Mouse (Mus musculus) spleen, adult 2 months (tissue): Measurements from ENCODE around the gene Kit. TPM values are rescaled to one million over a fixed set of nuclear protein-coding genes. Genes with fewer than 3 reads are reported as not detected.

Experiments
- DNase-seq, 2 experiments: peaks; one replicate each; pipeline versions ENCODE4 v3.0.0 to v3.0.0-alpha.2; 2012 to 2021; ENCODE audit warnings: low spot score in 2 of 2, low read depth in 1 of 2
- H3K27ac ChIP-seq: fragments of 200-500 bp; 2 replicates; pipeline ENCODE4 v1.5.1; 2012; ENCODE audit warnings: low read length, inconsistent platforms; ENCODE audit not compliant: insufficient read depth
- H3K27me3 ChIP-seq: fragments of 200-500 bp; 2 replicates; pipeline ENCODE4 v1.6.1; 2012; ENCODE audit warnings: mild to moderate bottlenecking, moderate library complexity, low read length, inconsistent platforms; ENCODE audit not compliant: control insufficient read depth, insufficient read depth
- H3K36me3 ChIP-seq: fragments of 200-500 bp; 2 replicates; pipeline ENCODE4 v1.6.1; 2012; ENCODE audit warnings: mild to moderate bottlenecking, low read length, inconsistent platforms; ENCODE audit not compliant: control insufficient read depth, insufficient read depth
- H3K4me1 ChIP-seq: fragments of 200-500 bp; 2 replicates; pipeline ENCODE4 v1.6.1; 2011; ENCODE audit warnings: inconsistent platforms; ENCODE audit not compliant: control insufficient read depth, insufficient read depth, insufficient read length
- H3K4me3 ChIP-seq: fragments of 200-500 bp; 2 replicates; pipeline ENCODE4 v1.5.1; 2011; ENCODE audit warnings: mild to moderate bottlenecking, inconsistent platforms; ENCODE audit not compliant: insufficient read depth, insufficient read length; ENCODE audit errors: extremely low read depth
- CTCF ChIP-seq: fragments of 200-500 bp; IDR thresholded peaks from 2 replicates; pipeline ENCODE4 v1.5.1; 2011; ENCODE audit warnings: mild to moderate bottlenecking, inconsistent platforms; ENCODE audit not compliant: insufficient read depth, insufficient read length, insufficient replicate concordance; ENCODE audit errors: extremely low read depth
- POLR2A ChIP-seq: fragments of 200-500 bp; IDR thresholded peaks from 2 replicates; pipeline ENCODE4 v1.6.1; 2011; ENCODE audit warnings: low read depth, low read length, inconsistent platforms
- WGBS: fragments of 180-500 bp; shearing (Covaris S2); methylation state at CpG from one replicate; pipeline ENCODE4 v1.1.7; 2018; 5-methylcytosine and 5-hydroxymethylcytosine counted together
- polyA plus RNA-seq: library from polyadenylated mRNA; depleted of rRNA; stranded (reverse); fragments of >200 nt; gene quantifications from 2 replicates; pipeline ENCODE4 v1.2.3, GENCODE M21; 2012

The Kit gene
- polyA plus RNA-seq, 1 experiment = 13.3 TPM

DNA sequence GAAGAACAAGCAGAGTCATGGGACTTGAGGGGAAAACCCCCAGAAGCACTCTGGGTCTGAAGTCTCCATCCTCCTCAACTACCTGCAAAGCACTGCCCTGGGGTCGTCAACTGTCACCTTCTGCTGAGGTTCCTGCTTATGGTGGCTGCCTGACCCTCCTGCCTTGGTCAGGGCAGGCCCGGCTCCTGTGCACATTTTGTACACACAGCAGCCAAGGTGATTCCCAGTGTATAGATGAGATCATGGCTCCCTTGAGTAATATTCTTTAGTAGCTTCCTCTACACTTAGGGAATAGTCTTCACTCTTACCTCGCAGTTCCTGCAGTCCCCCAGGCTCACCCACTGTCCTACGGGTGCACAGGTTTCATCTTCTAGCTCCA is 29.5 kb upstream of the Kit start:
- H3K27me3 ChIP-seq = no peaks in the 10 kb centered on the region
- H3K4me1 ChIP-seq = 0 out of 2 replicates have a peak, but pooled peaks cover 2% of the 10 kb centered on the region
- 76% methylated on average over 4 of the region's 4 CpGs for WGBS
- TF ChIP-seq POLR2A (no peak), CTCF (no peak)
- H3K27ac ChIP-seq = no peak overlapping the region
- DNase-seq = no peak
- H3K4me3 ChIP-seq = no peak overlapping the region
- H3K36me3 ChIP-seq = no peaks in the 10 kb centered on the region

DNA sequence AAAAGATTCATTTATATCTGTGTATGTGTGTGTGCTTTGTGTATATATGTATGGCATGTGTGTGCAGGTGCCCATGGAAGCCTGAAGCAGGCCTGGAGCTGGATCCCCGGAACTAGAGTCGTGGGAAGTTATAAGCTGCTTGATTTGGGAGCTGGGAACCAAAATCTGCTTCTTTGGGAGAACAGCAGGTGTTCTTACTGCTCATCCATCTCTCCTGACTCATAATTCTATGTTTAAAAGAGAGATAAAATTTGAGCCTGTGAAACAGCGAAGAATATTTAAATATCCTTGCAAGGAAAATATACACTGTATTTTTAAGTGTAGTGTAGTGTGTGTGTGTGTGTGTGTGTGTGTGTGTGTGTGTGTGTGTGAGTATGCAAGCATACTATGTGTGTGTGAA is 21.7 kb upstream of the Kit start:
- 91% methylated on average over 3 of the region's 3 CpGs for WGBS
- TF ChIP-seq CTCF = no peak
- no peak for TF ChIP-seq POLR2A
- DNase-seq = no peak

GRCm38 (mm10) chr5:75557636-75558035 is 17.1 kb upstream of the Kit start:
- Histone ChIP-seq H3K27ac (no peak overlapping the region), H3K27me3 (no peaks in the 10 kb centered on the region), H3K4me3 (no peak overlapping the region), H3K4me1 (no peaks in the 10 kb centered on the region), H3K36me3 (no peaks in the 10 kb centered on the region)
- WGBS = 91% methylated on average over 11 of the region's 11 CpGs
- no peak for DNase-seq
- TF ChIP-seq CTCF (no peak), POLR2A (no peak)

More for the DNA sequence above, 21.7 kb upstream of the Kit start:
- Histone ChIP-seq H3K4me3 (no peak overlapping the region), H3K27me3 (no peaks in the 10 kb centered on the region), H3K4me1 (no peaks in the 10 kb centered on the region; the same call in 1 of the 2 replicates), H3K27ac (no peak overlapping the region), H3K36me3 (no peaks in the 10 kb centered on the region)

DNA sequence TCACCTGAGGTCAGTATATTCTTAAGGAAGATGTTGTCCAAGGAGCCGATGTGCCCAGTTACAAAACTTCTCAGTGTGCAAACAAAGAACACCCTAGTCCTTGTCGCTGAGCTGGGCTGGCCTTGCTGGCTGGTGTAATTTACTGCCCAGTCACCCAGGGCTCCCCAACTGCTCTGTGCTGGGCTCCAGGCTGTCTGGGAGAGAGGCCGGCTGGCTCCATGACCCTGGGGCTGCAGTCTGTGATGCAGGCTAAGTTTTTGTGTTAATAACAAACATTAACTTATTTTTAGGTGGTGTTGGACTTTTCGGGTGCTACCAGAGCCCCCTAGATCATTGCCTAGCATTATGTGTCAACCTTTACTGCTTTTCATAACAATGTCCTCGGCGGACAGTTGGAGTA is 15.4 kb upstream of the Kit start:
- no peak for DNase-seq
- WGBS = 87% methylated on average over 6 of the region's 6 CpGs
- Histone ChIP-seq H3K27ac (no peak overlapping the region), H3K36me3 (no peaks in the 10 kb centered on the region), H3K4me3 (no peak overlapping the region), H3K4me1 (no peaks in the 10 kb centered on the region), H3K27me3 (no peaks in the 10 kb centered on the region)
- TF ChIP-seq POLR2A = no peak
- no peak for TF ChIP-seq CTCF

GRCm38 (mm10) chr5:75561231-75561630 is 13.5 kb upstream of the Kit start:
- Histone ChIP-seq H3K27me3 (no peaks in the 10 kb centered on the region), H3K36me3 (no peaks in the 10 kb centered on the region), H3K4me3 (no peak overlapping the region), H3K4me1 (no peaks in the 10 kb centered on the region), H3K27ac (no peak overlapping the region)
- DNase-seq = no peak
- WGBS = 94% methylated on average over 2 of the region's 2 CpGs
- no peak for TF ChIP-seq POLR2A
- no peak for TF ChIP-seq CTCF

DNA sequence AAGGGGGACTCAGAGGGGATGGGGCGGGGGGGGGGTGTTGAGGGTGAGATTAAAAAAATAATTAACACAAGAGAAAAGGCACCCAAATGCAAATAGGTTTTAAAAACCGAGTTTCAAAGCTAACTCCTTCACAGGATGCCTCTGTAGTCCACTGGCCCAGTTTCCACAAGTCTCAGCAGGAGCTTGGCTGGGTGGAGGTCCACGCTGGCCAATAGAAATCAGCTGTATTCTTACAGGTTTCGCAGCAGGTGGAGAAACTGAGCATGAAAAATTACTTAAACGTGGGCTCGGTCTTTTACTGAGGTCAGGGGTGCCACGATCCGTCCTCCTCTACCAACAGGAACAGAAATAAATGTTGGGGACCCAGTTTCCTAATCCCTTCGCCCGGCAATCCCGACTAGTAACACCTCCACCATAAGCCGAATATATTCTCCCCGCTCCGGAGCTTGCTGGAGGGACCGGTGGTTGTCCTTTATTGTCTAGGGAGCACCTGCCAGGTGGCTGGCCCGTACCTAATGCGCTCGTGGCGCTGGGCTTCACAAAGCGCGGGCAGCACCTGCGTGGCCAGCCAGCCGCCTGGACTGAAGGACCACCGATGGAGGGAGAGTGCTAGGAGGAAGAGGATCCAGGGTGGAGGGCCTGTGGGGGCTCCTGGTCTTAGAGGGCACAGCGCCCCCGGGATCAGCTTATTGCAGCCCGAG is 415 bp upstream of the Kit start:
- Histone ChIP-seq H3K4me1 (peaks cover 6% of the 10 kb centered on the region), H3K36me3 (no peaks in the 10 kb centered on the region), H3K27me3 (peaks cover 3% of the 10 kb centered on the region), H3K4me3 (peak overlapping the region; percentile 46; the same call in 1 of the 2 replicates), H3K27ac (no peak overlapping the region)
- DNase-seq = no peak
- WGBS = 9% methylated on average over 27 of the region's 27 CpGs
- TF ChIP-seq CTCF (no peak), POLR2A (no peak)

- Histone ChIP-seq H3K36me3 (no peaks in the 10 kb centered on the region), H3K4me3 (peak overlapping the region; percentile 50), H3K4me1 (peaks cover 6% of the 10 kb centered on the region), H3K27ac (no peak overlapping the region), H3K27me3 (peaks cover 3% of the 10 kb centered on the region)
- TF ChIP-seq POLR2A (no peak), CTCF (no peak)
- no peak for DNase-seq
- under 1% methylated on average over 53 of the region's 53 CpGs for WGBS
Measured at GRCm38 (mm10) chr5:75575567-75576515, 1.1 kb downstream of the Kit start.
